Comparison of ENCODE assay signal across 8 mouse cellular contexts in the genomic region with DNA sequence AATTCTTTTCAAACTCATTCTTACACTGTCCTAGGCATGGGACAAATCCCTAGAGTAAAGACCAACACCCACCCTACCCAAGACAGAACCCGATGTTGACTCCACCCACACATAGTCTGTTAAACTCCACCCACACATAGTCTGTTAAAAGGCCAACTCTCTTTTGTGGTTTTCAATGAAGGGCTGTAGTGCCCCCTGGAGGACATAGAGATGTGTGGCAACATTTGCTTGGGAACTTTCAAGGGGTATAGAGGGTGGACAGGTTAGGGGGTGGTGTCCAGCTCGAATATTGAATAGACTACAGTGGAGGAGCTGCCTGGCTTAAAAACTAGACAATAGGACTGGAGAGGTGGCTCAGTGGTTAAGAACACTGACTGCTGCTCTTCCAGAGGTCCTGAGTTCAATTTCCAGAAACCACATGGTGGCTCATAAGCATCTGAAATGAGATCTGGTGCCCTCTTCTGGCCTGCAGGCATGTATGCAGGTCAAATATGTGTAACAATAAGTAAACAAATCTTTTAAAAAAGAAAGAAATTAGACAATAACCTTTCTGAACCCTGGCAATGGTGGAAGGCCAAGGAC. TPM values are rescaled to one million over a fixed set of nuclear protein-coding genes. Genes with fewer than 3 reads are reported as not detected.
DNase-seq lines count a peak whose midpoint lies in the region; ATAC-seq and TF ChIP-seq lines count a peak whose summit lies in the region.
"Had no signal": no experiment of that assay in that cellular context is flagged by ENCODE, and none has a peak within 500 bp of the region (broad histone marks: within the 10 kb centered on the region; RNA-seq: fewer than 3 reads in every experiment).

No protein-coding gene starts in this region.

- intact Hi-C loops in left cerebral cortex, adult 2 months (cut with DNase I) = loop anchor here (5.0 kb wide), 1 partner anchor 111 kb away; no protein-coding TSS in a partner anchor

- TF ChIP-seq POLR2A in MEL (IDR thresholded peaks at IDR 0.05; ENCODE audit: control insufficient read depth in 1 of 2, insufficient read depth in 1 of 2, low read depth in 1 of 2, low read length in 2 of 2, poor library complexity in 1 of 2) = no peak

- 84% methylated on average over 2 of the region's 2 CpGs for WGBS in midbrain, embryonic 14.5 days

- no peaks in the 10 kb centered on the region for H3K36me3 ChIP-seq in MEL (ENCODE audit: control insufficient read depth in 1 of 2, insufficient read depth in 2 of 2, low read length in 2 of 2)
- no peaks in the 10 kb centered on the region for H3K36me3 ChIP-seq in midbrain, embryonic 14.5 days (ENCODE audit: control insufficient read depth, insufficient read depth, low read length)
- H3K36me3 ChIP-seq: heart, embryonic 15.5 days had no signal

- no peak for DNase-seq in left cerebral cortex, adult 2 months (ENCODE audit: extremely low spot score in 1 of 2, low spot score in 2 of 2)
- no peak for DNase-seq in left cerebral cortex, adult 11 months (ENCODE audit: low spot score)
- DNase-seq in MEL (ENCODE audit: low read depth, low spot score) = peak; percentile 62
- DNase-seq in c-Kit-positive CD71-positive TER-119-positive erythroid progenitor cells, embryonic 14.5 days (ENCODE audit: low spot score) = peak; percentile 22
- DNase-seq in right cerebral cortex, postnatal 36 days (ENCODE audit: low spot score in 2 of 2) = no peak
- no peak for DNase-seq in midbrain, embryonic 14.5 days

- H3K27me3 ChIP-seq in MEL (ENCODE audit: control insufficient read depth in 1 of 2, insufficient read depth in 2 of 2, low read length in 2 of 2) = no peaks in the 10 kb centered on the region; a peak in 1 of 4 replicates
- no peaks in the 10 kb centered on the region for H3K27me3 ChIP-seq in midbrain, embryonic 14.5 days (ENCODE audit: control insufficient read depth, insufficient read depth, low read length)
- H3K27me3 ChIP-seq: heart, embryonic 15.5 days had no signal

- H3K27ac ChIP-seq in left cerebral cortex, adult 2 months = no peak overlapping the region
- no peak overlapping the region for H3K27ac ChIP-seq in MEL (ENCODE audit: control insufficient read depth, low read depth, low read length)
- no peak overlapping the region for H3K27ac ChIP-seq in midbrain, embryonic 14.5 days (replicated peaks; ENCODE audit: low read depth, low read length)
- H3K27ac ChIP-seq: heart, embryonic 15.5 days had no signal

- H3K9ac ChIP-seq in MEL (ENCODE audit: control insufficient read depth, low read depth, low read length, poor library complexity, severe bottlenecking) = no peak overlapping the region
- no peak overlapping the region for H3K9ac ChIP-seq in midbrain, embryonic 14.5 days (replicated peaks; ENCODE audit: low read length)
- H3K9ac ChIP-seq: heart, embryonic 15.5 days had no signal

- no peaks in the 10 kb centered on the region for H3K79me2 ChIP-seq in MEL (ENCODE audit: control insufficient read depth, insufficient read depth, low read length, poor library complexity)

- peak; percentile 47 for TF ChIP-seq CTCF in left cerebral cortex, adult 2 months (IDR thresholded peaks at IDR 0.05)
- peak; percentile 25 to 46 (median 43); a peak in 5 of 6 replicates for TF ChIP-seq CTCF in MEL (IDR thresholded peaks at IDR 0.05 in 2 of 3, conservative IDR thresholded peaks at IDR 0.05 in 1 of 3; ENCODE audit: control insufficient read depth in 1 of 3, insufficient read depth in 1 of 3, low read depth in 2 of 3, low read length in 3 of 3, poor library complexity in 1 of 3, severe bottlenecking in 1 of 3)

- H3K4me3 ChIP-seq in left cerebral cortex, adult 2 months = no peak overlapping the region
- H3K4me3 ChIP-seq in MEL (ENCODE audit: control insufficient read depth in 1 of 2, insufficient read depth in 1 of 2, low read depth in 2 of 2, low read length in 2 of 2) = no peak overlapping the region
- H3K4me3 ChIP-seq in midbrain, embryonic 14.5 days (replicated peaks; ENCODE audit: low read depth, low read length) = no peak overlapping the region
- H3K4me3 ChIP-seq: heart, embryonic 15.5 days had no signal

- H3K4me1 ChIP-seq in MEL (ENCODE audit: control insufficient read depth in 1 of 2, insufficient read depth in 2 of 2, low read length in 2 of 2) = no peaks in the 10 kb centered on the region
- H3K4me1 ChIP-seq in midbrain, embryonic 14.5 days (ENCODE audit: control insufficient read depth, insufficient read depth, low read length) = no peaks in the 10 kb centered on the region
- H3K4me1 ChIP-seq: heart, embryonic 15.5 days had no signal

- ATAC-seq in megakaryocyte-erythroid progenitor cell, adult 5-6 weeks (replicated peaks; ENCODE audit: low FRiP score, low TSS enrichment, poor library complexity, severe bottlenecking) = peak; percentile 44
- ATAC-seq in midbrain, embryonic 14.5 days (ENCODE audit: low FRiP score, low TSS enrichment) = no peak

- peak; percentile 23 for TF ChIP-seq RAD21 in MEL (IDR thresholded peaks at IDR 0.05; ENCODE audit: low read depth, low read length)

- H3K9me3 ChIP-seq in MEL (replicated peaks; ENCODE audit: insufficient read depth, low read length) = no peaks in the 10 kb centered on the region
- H3K9me3 ChIP-seq in midbrain, embryonic 14.5 days (ENCODE audit: control insufficient read depth, low read length) = no peaks in the 10 kb centered on the region
- H3K9me3 ChIP-seq: heart, embryonic 15.5 days had no signal

- H3K4me2 ChIP-seq in midbrain, embryonic 14.5 days (ENCODE audit: low read length) = no peak overlapping the region
- H3K4me2 ChIP-seq: heart, embryonic 15.5 days had no signal

- no peak for TF ChIP-seq EP300 in MEL (IDR thresholded peaks at IDR 0.05; ENCODE audit: low read depth in 1 of 2, low read length in 2 of 2)

TF ChIP-seq in MEL, 35 proteins besides CTCF, POLR2A, EP300 and RAD21:
- TF ChIP-seq MYC (IDR thresholded peaks at IDR 0.05; ENCODE audit: low read depth, low read length) = 0 out of 2 replicates have a peak, but pooled peaks have one; percentile 30
- TF ChIP-seq MEF2A (IDR thresholded peaks at IDR 0.05; ENCODE audit: extremely low read depth, insufficient replicate concordance, low read depth, low read length, poor library complexity, severe bottlenecking) = no peak
- TF ChIP-seq SIN3A (IDR thresholded peaks at IDR 0.05; ENCODE audit: low read length) = no peak
- TF ChIP-seq TCF12 (IDR thresholded peaks at IDR 0.05; ENCODE audit: low read depth, low read length) = no peak

RNA-seq across cellular contexts. Expression of gene Cmc2, which starts 48.4 kb away (rescaled TPM):
- total RNA-seq in left cerebral cortex, adult 2 months (2021) = 10 to 100 TPM; 19.2 to 20.8 TPM
- 60.2 and 65.4 TPM in 2 replicates for total RNA-seq in MEL (2012; rRNA removed)
- 100 to 1,000 TPM in 1 of 2 experiments, not detected in 1; 111 TPM for polyA plus RNA-seq in MEL (2012; ENCODE audit: insufficient read depth in 1 of 2, insufficient read length in 2 of 2, low read depth in 1 of 2, low replicate concordance in 2 of 2, missing spikeins in 1 of 2)
- total RNA-seq in megakaryocyte-erythroid progenitor cell, adult 5-6 weeks (2014; fragmentation: Nextera tagmentation) = 45.4 and 48.0 TPM in 2 replicates
- total RNA-seq in megakaryocyte-erythroid progenitor cell, adult 5-6 weeks (2017) = 51.6 and 53.3 TPM in 2 replicates
- 26.2 and 30.5 TPM in 2 replicates for polyA plus RNA-seq in midbrain, embryonic 14.5 days (2014; fragmentation: Nextera tagmentation; extraction: Ambion mirVana)

RNA-seq across cellular contexts. Expression of gene Cenpn, which starts 48.7 kb away (rescaled TPM):
- total RNA-seq in left cerebral cortex, adult 2 months (2021) = 1 to 10 TPM in 1 of 2 experiments, under 1 TPM in 1; 0.97 to 2.0 TPM
- 39.6 and 41.8 TPM in 2 replicates for total RNA-seq in MEL (2012; rRNA removed)
- 10 to 100 TPM in 1 of 2 experiments, not detected in 1; 59.5 TPM for polyA plus RNA-seq in MEL (2012; ENCODE audit: insufficient read depth in 1 of 2, insufficient read length in 2 of 2, low read depth in 1 of 2, low replicate concordance in 2 of 2, missing spikeins in 1 of 2)
- 48.4 and 59.1 TPM in 2 replicates for total RNA-seq in megakaryocyte-erythroid progenitor cell, adult 5-6 weeks (2014; fragmentation: Nextera tagmentation)
- total RNA-seq in megakaryocyte-erythroid progenitor cell, adult 5-6 weeks (2017) = 44.1 and 44.8 TPM in 2 replicates
- 7.0 and 11.8 TPM in 2 replicates for polyA plus RNA-seq in midbrain, embryonic 14.5 days (2014; fragmentation: Nextera tagmentation; extraction: Ambion mirVana)

Comparison
In these comparisons a context has a peak if more than half of its experiments do, and no peak if none do; other contexts are left out.
1. DNase-seq: peak in MEL (single experiment) and c-Kit-positive CD71-positive TER-119-positive erythroid progenitor cells, embryonic 14.5 days (single experiment); none in left cerebral cortex, adult 2 months (0 of 2), left cerebral cortex, adult 11 months (single experiment), right cerebral cortex, postnatal 36 days (0 of 2) and midbrain, embryonic 14.5 days (single experiment).
2. RNA of gene Cenpn, which starts 48.7 kb away (total RNA-seq): 44.1 to 59.1 TPM in megakaryocyte-erythroid progenitor cell, adult 5-6 weeks and 39.6 to 41.8 TPM in MEL; 0.97 to 2.0 TPM in left cerebral cortex, adult 2 months; every median in the first group is over 10 times any median in the second.